Mouse (Mus musculus) intestine, postnatal 0 days (tissue): ENCODE measurements around the gene Fzd2. TPM values are rescaled to one million over a fixed set of nuclear protein-coding genes. Genes with fewer than 3 reads are reported as not detected.
A peak's percentile ranks its signal among the peaks of the same experiment; 100 is the strongest.

Experiments
- ATAC-seq: fragments of 200-750 bp; cut with Nextera tagmentation; 2 replicates; pipeline ENCODE4 v1.8.0; 2017; ENCODE audit warnings: mild to moderate bottlenecking, moderate TSS enrichment, moderate library complexity
- H3K27ac ChIP-seq: fragments of 300-500 bp; sonication (generic); 2 replicates; pipeline ENCODE4 v1.5.1; 2014; ENCODE audit warnings: mild to moderate bottlenecking, low read depth, low read length, moderate library complexity
- H3K27me3 ChIP-seq: fragments of 300-500 bp; sonication (generic); replicated peaks from 2 replicates; pipeline ENCODE4 v1.6.1; 2014; ENCODE audit warnings: low read length, mixed read lengths; ENCODE audit not compliant: control insufficient read depth, insufficient read depth
- H3K36me3 ChIP-seq: fragments of 300-500 bp; sonication (generic); 2 replicates; pipeline ENCODE4 v1.6.1; 2014; ENCODE audit warnings: mild to moderate bottlenecking, moderate library complexity; ENCODE audit not compliant: control insufficient read depth, insufficient read depth
- H3K4me1 ChIP-seq: fragments of 300-500 bp; sonication (generic); replicated peaks from 2 replicates; pipeline ENCODE4 v1.6.1; 2014; ENCODE audit warnings: antibody characterized with exemption, low read length, mixed read lengths; ENCODE audit not compliant: control insufficient read depth, insufficient read depth
- H3K4me2 ChIP-seq: fragments of 300-500 bp; sonication (generic); replicated peaks from 2 replicates; pipeline ENCODE4 v1.6.1; 2014; ENCODE audit warnings: low read depth, mild to moderate bottlenecking, moderate library complexity
- H3K4me3 ChIP-seq: fragments of 300-500 bp; sonication (generic); 2 replicates; pipeline ENCODE4 v1.5.1; 2014; ENCODE audit warnings: low read depth, low read length
- H3K9ac ChIP-seq: fragments of 300-500 bp; sonication (generic); 2 replicates; pipeline ENCODE4 v1.6.1; 2014; ENCODE audit warnings: mild to moderate bottlenecking, low read depth, low read length
- H3K9me3 ChIP-seq: fragments of 300-500 bp; sonication (generic); 2 replicates; pipeline ENCODE4 v1.6.1; 2016; ENCODE audit warnings: mixed run types; ENCODE audit not compliant: control insufficient read depth
- CTCF ChIP-seq: sonication (generic); IDR thresholded peaks from 2 replicates; pipeline ENCODE4 v1.5.1; 2016; ENCODE audit warnings: low read depth, mild to moderate bottlenecking, control low read depth, antibody characterized with exemption, moderate library complexity
- WGBS: fragments of 180-500 bp; shearing (Covaris S2); extraction: QIAGEN DNeasy Blood & Tissue Kit; methylation state at CpG from one replicate; pipeline ENCODE4 v1.1.7; 2014; 5-methylcytosine and 5-hydroxymethylcytosine counted together
- polyA plus RNA-seq: library from polyadenylated mRNA; unstranded; fragments of >200 nt; fragmentation: Nextera tagmentation; extraction: Ambion mirVana; gene quantifications from 2 replicates; pipeline ENCODE4 v1.2.1, GENCODE M21; 2015

Gene Fzd2
- polyA plus RNA-seq, 1 experiment from 2014 or later = 6.2 TPM

DNA sequence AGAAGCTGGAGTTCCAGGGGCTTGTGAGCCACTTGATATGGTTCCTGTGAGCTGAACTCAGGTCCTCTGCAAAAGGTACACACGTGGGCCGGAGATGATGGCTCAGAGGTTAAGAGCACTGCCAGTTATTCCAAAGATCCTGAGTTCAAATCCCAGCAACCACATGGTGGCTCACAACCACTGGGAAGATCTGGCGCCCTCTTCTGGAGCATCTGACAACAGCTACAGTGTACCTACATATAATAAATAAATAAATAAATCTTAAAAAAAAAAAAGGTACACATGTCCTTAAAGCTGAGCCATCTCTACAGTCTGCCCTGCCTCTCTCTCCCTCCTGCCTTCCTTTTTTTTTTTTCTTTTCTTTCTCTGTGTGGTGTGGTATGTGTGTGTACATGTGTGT lies 48.6 kb downstream of the Fzd2 start:
- Histone ChIP-seq H3K4me2 (no peak overlapping the region), H3K9me3 (no peaks in the 10 kb centered on the region), H3K4me3 (no peak overlapping the region), H3K4me1 (no peaks in the 10 kb centered on the region; the same call in 1 of the 2 replicates), H3K27me3 (no peaks in the 10 kb centered on the region), H3K9ac (no peak overlapping the region), H3K27ac (no peak overlapping the region), H3K36me3 (no peaks in the 10 kb centered on the region)
- 68% methylated on average over 3 of the region's 3 CpGs for WGBS
- ATAC-seq = no peak
- TF ChIP-seq CTCF = peak; percentile 57

DNA sequence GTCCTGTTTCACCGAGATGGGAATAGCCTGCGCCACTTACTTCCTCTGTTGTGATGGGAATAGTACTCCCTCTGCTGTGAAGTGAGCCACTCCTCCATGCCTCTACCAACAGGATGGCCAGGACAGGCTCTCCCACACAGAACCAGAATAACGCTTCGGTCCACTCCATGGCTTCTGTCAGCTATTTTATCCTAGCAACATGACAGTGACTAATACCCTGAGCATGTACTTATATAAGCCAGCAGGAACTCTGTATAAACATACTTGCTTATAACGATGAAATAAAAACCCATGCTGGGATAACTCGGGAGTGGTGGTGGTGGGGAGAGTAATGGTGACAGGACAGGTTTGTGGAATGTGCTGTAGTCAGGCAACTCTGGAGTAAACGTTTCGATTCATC lies 51.7 kb downstream of the Fzd2 start:
- no peaks in the 10 kb centered on the region for H3K27me3 ChIP-seq
- ATAC-seq = no peak
- TF ChIP-seq CTCF = no peak
- H3K36me3 ChIP-seq = no peaks in the 10 kb centered on the region
- H3K4me2 ChIP-seq = no peak overlapping the region
- H3K9ac ChIP-seq = no peak overlapping the region
- no peaks in the 10 kb centered on the region for H3K9me3 ChIP-seq
- WGBS = 54% methylated on average over 8 of the region's 8 CpGs
- H3K27ac ChIP-seq = no peak overlapping the region
- H3K4me3 ChIP-seq = no peak overlapping the region
- H3K4me1 ChIP-seq = no peaks in the 10 kb centered on the region; the same call in 1 of the 2 replicates

DNA sequence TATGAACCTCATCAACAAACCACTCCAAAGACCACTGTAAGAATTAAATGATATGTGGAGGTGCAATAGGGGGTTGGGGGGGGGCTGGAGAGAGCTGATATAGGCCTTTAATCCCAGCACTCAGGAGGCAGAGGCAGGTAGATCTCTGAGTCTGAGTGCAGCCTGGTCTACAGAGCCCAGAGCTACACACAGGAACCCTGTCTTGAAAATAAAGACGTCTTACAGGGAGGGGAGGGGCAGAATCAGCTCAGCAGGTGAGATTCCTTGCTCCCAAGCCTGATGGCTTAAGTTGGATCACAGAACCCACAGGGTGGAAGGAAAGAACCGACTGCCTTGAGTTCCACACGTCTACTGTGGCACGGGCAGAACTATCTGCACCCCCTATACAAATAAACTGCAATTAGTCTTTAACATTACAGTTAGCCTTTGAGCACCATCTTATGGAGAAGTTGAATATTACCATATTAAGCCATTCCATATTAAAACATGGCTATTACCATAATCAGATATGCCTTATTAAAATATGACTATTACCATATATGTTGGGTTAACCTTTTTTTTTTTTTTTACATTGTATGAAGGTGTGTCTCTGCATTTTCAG lies 52.2 kb downstream of the Fzd2 start:
- peak; percentile 77 for TF ChIP-seq CTCF
- Histone ChIP-seq H3K9ac (no peak overlapping the region), H3K4me1 (no peaks in the 10 kb centered on the region), H3K36me3 (no peaks in the 10 kb centered on the region), H3K27ac (no peak overlapping the region), H3K4me3 (no peak overlapping the region), H3K4me2 (peak overlapping the region; percentile 35), H3K27me3 (no peaks in the 10 kb centered on the region), H3K9me3 (no peaks in the 10 kb centered on the region)
- 8% methylated on average over 4 of the region's 4 CpGs for WGBS
- no peak for ATAC-seq

DNA sequence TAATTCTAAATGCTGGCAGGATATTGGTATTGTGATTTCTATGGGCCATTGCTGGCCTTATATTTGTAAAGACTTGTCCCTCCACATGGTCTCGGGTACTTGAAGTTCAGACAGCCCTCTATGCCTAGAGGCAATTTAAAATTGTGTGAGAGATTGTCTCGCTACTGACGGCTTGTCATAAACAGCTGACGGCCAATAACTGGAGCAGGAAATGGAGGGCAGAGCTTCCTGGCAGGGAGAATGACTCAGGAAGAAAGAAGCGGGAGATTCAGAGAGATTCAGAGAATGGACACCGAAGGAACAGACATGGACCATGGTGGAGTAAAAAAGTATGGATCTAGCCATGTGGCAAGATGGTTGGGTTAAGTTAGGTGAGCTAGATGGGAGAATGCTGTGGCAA lies 52.7 kb downstream of the Fzd2 start:
- no peaks in the 10 kb centered on the region for H3K27me3 ChIP-seq
- ATAC-seq = no peak
- WGBS = 49% methylated on average over 6 of the region's 6 CpGs

More for the DNA sequence above, 52.7 kb downstream of the Fzd2 start:
- Histone ChIP-seq H3K36me3 (no peaks in the 10 kb centered on the region), H3K27ac (no peak overlapping the region), H3K4me3 (no peak overlapping the region), H3K9ac (no peak overlapping the region), H3K9me3 (no peaks in the 10 kb centered on the region), H3K4me1 (no peaks in the 10 kb centered on the region), H3K4me2 (no peak overlapping the region)
- no peak for TF ChIP-seq CTCF

Other genes with a start within 250 kb of the Fzd2 start
- gene Slc4a1, start 238.2 kb upstream of the Fzd2 start, polyA plus RNA-seq = 0.29 and 0.34 TPM in 2 replicates
- gene Rundc3a, start 211.0 kb upstream of the Fzd2 start, polyA plus RNA-seq = 5.2 and 5.3 TPM in 2 replicates
- gene Slc25a39, start 196.4 kb upstream of the Fzd2 start, polyA plus RNA-seq = 283 and 296 TPM in 2 replicates
- gene Grn, start 174.1 kb upstream of the Fzd2 start, polyA plus RNA-seq = 339 and 382 TPM in 2 replicates
- gene Fam171a2, start 156.7 kb upstream of the Fzd2 start, polyA plus RNA-seq = 1.7 and 1.8 TPM in 2 replicates
- 2.5 and 2.6 TPM in 2 replicates for gene Itga2b, start 134.3 kb upstream of the Fzd2 start, polyA plus RNA-seq
- gene Gpatch8, start 48.0 kb upstream of the Fzd2 start, polyA plus RNA-seq = 18.9 and 22.3 TPM in 2 replicates
- 11.2 and 12.7 TPM in 2 replicates for gene Gm11627, start 24.9 kb upstream of the Fzd2 start, polyA plus RNA-seq
- gene Meioc, start 59.3 kb downstream of the Fzd2 start, polyA plus RNA-seq = 0.09 and 0.14 TPM in 2 replicates
- 16.2 and 17.1 TPM in 2 replicates for gene Ccdc43, start 93.4 kb downstream of the Fzd2 start, polyA plus RNA-seq
- gene Adam11, start 157.0 kb downstream of the Fzd2 start, polyA plus RNA-seq = 0.80 and 1.3 TPM in 2 replicates
- gene Gjc1, start 215.3 kb downstream of the Fzd2 start, polyA plus RNA-seq = 16.1 and 18.8 TPM in 2 replicates
- gene Higd1b, start 231.5 kb downstream of the Fzd2 start, polyA plus RNA-seq = 0.22 and 0.52 TPM in 2 replicates